Mouse (Mus musculus) right cerebral cortex, adult 2 months (tissue): ENCODE measurements at regions not wholly inside any gene's neighbourhood (a gene's known extent, or its start where the extent isn't known, plus 50 kb on each side); places are given as distances from the start of the nearest gene placed in this dataset.

Source experiments
- DNase-seq, 2 experiments: peaks; one replicate each; pipeline ENCODE4 v3.0.0; 2021 to 2022; ENCODE audit warnings: low spot score in 2 of 2

DNA sequence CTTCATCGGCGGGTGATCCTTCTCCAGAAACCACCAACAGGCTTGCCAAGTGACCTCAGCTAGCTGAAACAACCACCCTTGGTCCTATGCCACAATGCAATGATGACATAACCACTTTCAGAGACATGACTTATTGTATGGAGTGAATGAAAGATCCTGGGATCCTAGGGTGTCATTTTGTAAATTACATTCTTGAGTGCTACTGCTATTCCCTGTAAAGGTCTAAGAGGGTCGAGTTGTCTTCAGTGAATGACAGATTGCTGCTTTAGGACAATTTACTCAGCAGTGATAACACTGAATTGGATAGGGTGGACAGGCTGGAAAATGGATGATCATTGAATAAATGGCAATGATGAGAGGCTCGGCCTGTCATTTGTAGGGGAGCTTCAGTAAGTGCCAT lies 692.4 kb downstream of the Gm9008 start:
- DNase-seq: no peak

DNA sequence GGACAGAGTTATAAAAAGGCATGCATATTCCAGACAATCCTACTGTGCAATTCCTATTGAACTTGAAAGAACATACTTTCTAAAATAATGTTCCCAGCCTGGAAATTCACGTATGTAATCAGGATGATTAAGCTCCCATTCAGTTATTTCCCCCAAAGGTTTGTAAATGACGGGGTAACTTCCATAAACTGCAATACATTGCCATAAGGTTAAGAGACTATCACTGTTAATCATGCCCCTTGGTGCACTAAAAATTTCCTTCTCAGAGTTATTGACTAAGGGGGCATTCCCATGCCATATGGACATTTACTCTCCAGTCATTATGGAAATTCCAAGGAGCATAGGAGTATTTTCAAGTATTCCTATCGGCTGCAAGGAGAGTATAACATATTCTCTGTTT lies 697.6 kb downstream of the Gm9008 start:
- no peak for DNase-seq

- DNase-seq: no peak
Observed at GRCm38 (mm10) chr6:75799546-75799945, 698.0 kb downstream of the Gm9008 start.

GRCm38 (mm10) chr6:75782680-75783079 lies 714.9 kb downstream of the Gm9008 start:
- no peak for DNase-seq

DNA sequence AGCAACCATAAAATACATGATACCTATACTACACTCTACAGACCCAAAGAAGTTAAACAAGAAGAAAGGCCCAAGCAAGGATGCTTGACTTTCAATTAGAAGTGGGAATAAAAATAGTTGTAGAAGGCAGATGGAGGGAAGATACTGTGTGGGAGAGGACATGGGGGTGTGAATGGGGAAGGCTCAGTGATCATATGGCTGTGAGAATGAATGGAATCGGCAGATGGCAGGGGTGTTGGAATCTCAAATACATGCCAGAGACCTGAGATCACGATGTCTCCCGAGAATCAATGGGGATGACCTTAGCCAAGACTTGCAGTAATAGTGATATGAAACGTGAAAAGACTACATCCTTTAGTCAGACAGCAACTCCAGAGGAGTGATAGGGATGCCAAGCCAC lies 734.5 kb downstream of the Gm9008 start:
- DNase-seq: peak in 1 of 2 experiments; percentile 4

DNA sequence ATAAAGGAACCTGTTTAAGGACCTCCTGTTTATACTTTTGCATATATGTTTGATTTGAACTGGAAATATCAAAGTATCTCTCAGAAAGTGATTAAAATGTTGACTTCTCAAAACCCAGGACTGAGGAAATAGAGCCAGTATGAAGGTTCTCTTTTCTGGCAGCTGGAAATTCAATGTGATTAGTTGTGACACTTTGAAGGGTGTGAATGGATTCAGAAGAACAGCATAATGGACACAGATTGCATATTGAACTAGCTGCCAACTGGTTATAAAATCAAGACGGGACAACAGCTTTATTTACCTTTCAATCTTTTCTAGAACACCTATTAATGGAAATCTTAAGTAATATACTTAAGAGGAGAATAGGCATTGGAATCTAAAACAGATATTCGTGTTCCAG lies 741.4 kb downstream of the Gm9008 start:
- no peak for DNase-seq
